Mouse (Mus musculus) G1E (cell line): Measurements from ENCODE around the gene Necab2.

Experiments used
- CTCF ChIP-seq: IDR thresholded peaks from 2 replicates; pipeline ENCODE4 v1.5.1; 2012; ENCODE audit warnings: low read depth, low read length, inconsistent platforms, mixed read lengths
- GATA1 ChIP-seq: IDR thresholded peaks from 2 replicates; pipeline ENCODE4 v1.6.1; 2012; ENCODE audit warnings: borderline replicate concordance, low read length, inconsistent platforms, mixed read lengths
- GATA2 ChIP-seq: IDR thresholded peaks from 2 replicates; pipeline ENCODE4 v1.6.1; 2012; ENCODE audit warnings: low read depth, low read length, inconsistent platforms, borderline replicate concordance
- POLR2AphosphoS5 ChIP-seq: IDR thresholded peaks from 2 replicates; pipeline ENCODE4 v1.6.1; 2012; ENCODE audit warnings: low read depth, low read length, inconsistent platforms; ENCODE audit not compliant: insufficient replicate concordance

- TF ChIP-seq GATA1 (no peak), CTCF (no peak), GATA2 (no peak), POLR2AphosphoS5 (no peak)
These were observed 11.9 kb upstream of the Necab2 start for GRCm38 (mm10) chr8:119434569-119434968.
